Mouse (Mus musculus) bone marrow, adult 2 months (tissue): ENCODE results near the gene Cdk13. TPM values are rescaled to one million over a fixed set of nuclear protein-coding genes. Genes with fewer than 3 reads are reported as not detected.

Experiments
- H3K27ac ChIP-seq: fragments of 200-500 bp; 2 replicates; pipeline ENCODE4 v1.5.1; 2012; ENCODE audit warnings: low read depth, mild to moderate bottlenecking, control low read depth, inconsistent platforms, low read length; ENCODE audit not compliant: control insufficient read depth, poor library complexity, insufficient read depth
- H3K4me1 ChIP-seq: fragments of 200-500 bp; 2 replicates; pipeline ENCODE4 v1.6.1; 2011; ENCODE audit warnings: low read length; ENCODE audit not compliant: control insufficient read depth, insufficient read depth
- H3K4me3 ChIP-seq: fragments of 200-500 bp; replicated peaks from 2 replicates; pipeline ENCODE3; 2011; ENCODE audit warnings: mild to moderate bottlenecking, low read depth, low read length, control low read depth; ENCODE audit not compliant: control insufficient read depth
- CTCF ChIP-seq: fragments of 200-500 bp; IDR thresholded peaks from 2 replicates; pipeline ENCODE4 v1.5.1; 2011; ENCODE audit warnings: low read length, control low read depth; ENCODE audit not compliant: control insufficient read depth, insufficient read depth
- POLR2A ChIP-seq: fragments of 200-500 bp; IDR thresholded peaks from 2 replicates; pipeline ENCODE4 v1.6.1; 2011; ENCODE audit warnings: low read depth, mild to moderate bottlenecking, control low read depth, low read length, borderline replicate concordance; ENCODE audit not compliant: control insufficient read depth
- WGBS: fragments of 180-500 bp; shearing (Covaris S2); methylation state at CpG from one replicate; pipeline ENCODE4 v1.1.7; 2018; 5-methylcytosine and 5-hydroxymethylcytosine counted together
- polyA plus RNA-seq: library from polyadenylated mRNA; stranded (reverse); fragments of >200 nt; gene quantifications from 2 replicates; pipeline ENCODE4 v1.2.4, GENCODE M21; 2011; ENCODE audit warnings: low replicate concordance; ENCODE audit not compliant: missing spikeins, insufficient read depth, insufficient read length

The Cdk13 gene
- polyA plus RNA-seq, 1 experiment: 15.5 TPM

GRCm38 (mm10) chr13:17693816-17694215 lies 111.1 kb downstream of the Cdk13 start:
- no peak for TF ChIP-seq CTCF
- TF ChIP-seq POLR2A: no peak
- 29% methylated on average over 5 of the region's 5 CpGs for WGBS
- Histone ChIP-seq H3K27ac (no peak overlapping the region), H3K4me1 (no peaks in the 10 kb centered on the region), H3K4me3 (no peak overlapping the region)

DNA sequence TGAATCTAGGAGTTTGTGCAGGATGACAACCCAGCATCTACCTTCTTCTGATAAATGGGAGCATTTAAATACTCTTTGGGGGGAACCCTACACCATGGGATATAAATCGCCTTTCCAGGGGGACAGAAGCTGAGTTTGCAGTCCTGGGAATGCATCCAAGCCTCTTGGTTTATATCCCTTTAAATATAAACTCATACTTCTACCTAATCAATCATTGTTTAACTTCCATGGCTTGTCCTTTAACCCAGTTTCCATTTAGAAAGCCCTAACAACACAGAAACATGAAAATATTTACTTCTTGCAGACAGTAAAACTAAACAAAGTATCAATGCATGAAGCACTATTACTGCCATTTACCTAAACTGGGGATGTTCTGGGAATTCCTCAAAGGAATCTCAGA lies 113.5 kb downstream of the Cdk13 start:
- TF ChIP-seq CTCF: no peak
- no peak for TF ChIP-seq POLR2A
- H3K27ac ChIP-seq: no peak overlapping the region

DNA sequence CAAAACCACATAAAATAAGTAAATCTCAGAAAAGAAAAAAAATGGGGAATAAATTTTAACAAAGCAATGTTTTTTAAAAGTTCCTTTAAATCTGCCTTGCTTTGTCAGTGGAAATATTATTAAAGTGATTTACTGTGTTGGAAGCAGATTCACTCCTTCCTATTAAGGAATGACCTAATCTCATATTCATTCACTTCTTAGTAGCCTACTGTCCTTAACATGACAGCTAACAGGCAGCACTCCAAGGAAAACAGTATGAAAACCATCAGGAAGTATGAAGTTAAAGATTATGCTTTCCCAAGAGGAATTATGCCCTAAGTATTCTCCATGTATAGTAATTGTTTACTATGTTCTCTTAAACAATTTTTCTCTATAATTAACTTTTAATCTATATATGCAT lies 114.2 kb downstream of the Cdk13 start:
- H3K4me3 ChIP-seq: no peak overlapping the region
- TF ChIP-seq CTCF (no peak), POLR2A (no peak)
- H3K4me1 ChIP-seq: no peaks in the 10 kb centered on the region
- H3K27ac ChIP-seq: no peak overlapping the region

More for the DNA sequence above, 113.5 kb downstream of the Cdk13 start:
- 78% methylated on average over 1 of the region's 1 CpGs for WGBS
- Histone ChIP-seq H3K4me1 (no peaks in the 10 kb centered on the region), H3K4me3 (no peak overlapping the region)

DNA sequence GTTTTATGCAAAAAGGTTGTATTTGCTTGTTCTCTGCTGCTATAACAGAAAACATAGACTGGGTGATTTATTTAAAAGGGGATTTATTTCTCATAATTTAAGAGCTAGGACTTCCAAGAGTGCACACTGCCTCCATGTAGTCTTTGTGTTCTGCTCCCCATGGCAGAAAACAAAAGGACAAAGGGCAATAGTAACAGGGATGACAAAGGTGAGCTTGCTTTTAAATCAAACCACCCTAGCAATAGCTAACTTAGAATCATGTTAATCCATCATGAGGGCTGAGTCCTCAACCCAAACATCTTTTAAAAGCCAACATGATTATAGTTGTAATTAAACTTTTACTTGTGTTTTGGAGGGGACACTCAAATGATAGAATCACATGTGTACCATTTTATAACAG lies 115.4 kb downstream of the Cdk13 start:
- H3K4me1 ChIP-seq: no peaks in the 10 kb centered on the region
- TF ChIP-seq CTCF: no peak
- no peak for TF ChIP-seq POLR2A
- no peak overlapping the region for H3K27ac ChIP-seq
- H3K4me3 ChIP-seq: no peak overlapping the region

DNA sequence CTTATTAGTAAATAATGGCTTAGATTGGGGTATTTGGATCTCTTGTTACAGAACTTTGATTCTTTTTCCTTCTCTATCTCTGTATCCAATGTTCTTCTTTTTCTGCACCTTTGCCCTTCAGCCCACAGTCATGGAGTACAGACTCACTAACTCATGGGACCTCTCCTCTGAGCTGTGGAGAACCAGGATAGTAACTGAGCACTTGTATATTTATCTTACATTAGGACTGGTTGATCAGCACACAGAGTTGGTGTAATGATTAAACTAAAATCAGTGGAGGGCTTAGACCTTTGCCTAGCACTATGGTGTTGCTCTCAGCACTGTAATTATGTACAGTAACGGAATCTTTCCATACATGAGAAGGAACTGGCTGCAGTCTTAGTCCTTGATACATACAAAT lies 133.8 kb downstream of the Cdk13 start:
- H3K27ac ChIP-seq: no peak overlapping the region
- H3K4me3 ChIP-seq: no peak overlapping the region
- 65% methylated on average over 1 of the region's 1 CpGs for WGBS
- no peak for TF ChIP-seq POLR2A
- TF ChIP-seq CTCF: no peak
- no peaks in the 10 kb centered on the region for H3K4me1 ChIP-seq

GRCm38 (mm10) chr13:17667380-17667779 lies 137.5 kb downstream of the Cdk13 start:
- no peak overlapping the region for H3K4me3 ChIP-seq
- WGBS: 75% methylated on average over 1 of the region's 1 CpGs
- H3K4me1 ChIP-seq: no peaks in the 10 kb centered on the region
- no peak overlapping the region for H3K27ac ChIP-seq
- TF ChIP-seq POLR2A (no peak), CTCF (no peak)

Other genes with a start within 250 kb of the Cdk13 start
- gene Mplkip, start 109.9 kb downstream of the Cdk13 start, polyA plus RNA-seq: 19.7 and 24.7 TPM in 2 replicates
- gene Sugct, start 109.5 kb downstream of the Cdk13 start, polyA plus RNA-seq: not detected in 2 replicates
- gene Rala, start 139.1 kb upstream of the Cdk13 start, polyA plus RNA-seq: 8.8 and 19.0 TPM in 2 replicates
- 3.3 and 4.0 TPM in 2 replicates for gene Yae1d1, start 188.3 kb upstream of the Cdk13 start, polyA plus RNA-seq